Mouse (Mus musculus): ENCODE measurements at regions not wholly inside any gene's neighbourhood (a gene's known extent, or its start where the extent isn't known, plus 50 kb on each side); places are given as distances from the start of the nearest gene placed in this dataset.

DNA sequence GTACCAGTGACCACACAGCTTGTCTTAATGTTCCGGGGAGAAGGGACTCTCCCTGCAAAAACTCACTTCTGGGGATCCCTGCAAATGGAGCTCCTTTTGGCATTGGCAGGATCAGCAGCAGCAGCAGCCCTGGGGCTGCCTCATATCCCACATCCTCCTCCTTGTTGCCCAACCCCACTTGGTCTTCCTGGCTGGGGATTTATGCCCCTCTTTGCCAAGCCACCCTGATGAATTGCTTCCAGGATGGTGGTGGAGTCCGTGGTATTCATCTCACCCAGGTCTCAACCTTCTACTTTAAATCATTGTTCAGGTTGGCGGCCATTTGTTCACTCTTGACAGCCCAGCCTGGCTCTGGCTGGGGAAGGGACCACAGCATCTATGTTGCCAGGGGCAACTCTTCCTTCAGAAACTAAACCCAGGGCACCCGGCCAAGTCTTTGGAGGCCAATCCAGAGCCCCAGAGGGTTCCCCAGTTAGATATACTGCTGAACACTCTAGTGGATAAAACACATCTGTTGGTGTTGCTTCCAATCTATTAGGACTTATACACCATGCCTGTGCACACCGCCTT lies 66.0 kb downstream of the Gm4791 start:
- TF ChIP-seq CTCF (IDR thresholded peaks at IDR 0.05) (no peak), EP300 (IDR thresholded peaks at IDR 0.05; ENCODE audit: insufficient read depth, low read depth, low read length) (no peak), POLR2A (IDR thresholded peaks at IDR 0.05; ENCODE audit: insufficient read depth, low read depth, low read length) (no peak)

Measured in heart, adult 2 months (tissue).